Mouse (Mus musculus) embryo, embryonic 10.5 days (tissue): Measurements from ENCODE around the gene Gm40193.

Experiments used
- DNase-seq: peaks from one replicate; pipeline ENCODE4 v3.0.0-alpha.2; 2015; ENCODE audit warnings: low spot score

Gene Gm40193

GRCm38 (mm10) chr11:70506385-70506784 lies 26.4 kb downstream of the Gm40193 start:
- peak; percentile 82 for DNase-seq

- DNase-seq, result no peak
Observed at GRCm38 (mm10) chr11:70504970-70505369, 27.8 kb downstream of the Gm40193 start, which contains the start of gene Tm4sf5. Gene Tm4sf5 (plus strand): TSS chr11:70505244.

GRCm38 (mm10) chr11:70502018-70502417 lies 30.7 kb downstream of the Gm40193 start:
- DNase-seq, result no peak

- DNase-seq, result no peak
Observed at GRCm38 (mm10) chr11:70500476-70500812, 32.3 kb downstream of the Gm40193 start.

GRCm38 (mm10) chr11:70499566-70500475 lies 32.9 kb downstream of the Gm40193 start:
- DNase-seq, result no peak

- DNase-seq, result no peak
Observed at GRCm38 (mm10) chr11:70489684-70490083, 43.1 kb downstream of the Gm40193 start.

GRCm38 (mm10) chr11:70489138-70489537 lies 43.6 kb downstream of the Gm40193 start:
- DNase-seq, result no peak

GRCm38 (mm10) chr11:70487816-70488215 lies 44.9 kb downstream of the Gm40193 start:
- DNase-seq, result no peak

- no peak for DNase-seq
Observed at GRCm38 (mm10) chr11:70485498-70485897, 47.2 kb downstream of the Gm40193 start.
